Mouse (Mus musculus) heart, postnatal 25 days (tissue): ENCODE measurements around the gene Atp6v1e2. TPM values are rescaled to one million over a fixed set of nuclear protein-coding genes. Genes with fewer than 3 reads are reported as not detected.

Source experiments
- DNase-seq: peaks from one replicate; pipeline ENCODE4 v3.0.0; 2022; ENCODE audit warnings: low spot score
- intact Hi-C: fragments of 180-260 bp; cut with DNase I; formaldehyde crosslinking; loops from one replicate; pipeline ENCODE4 v1.15.1; 2025
- total RNA-seq, 2 experiments: library from RNA; stranded (reverse); gene quantifications; 2 replicates each; pipeline ENCODE4 v1.2.3; 2021

Gene Atp6v1e2
- total RNA-seq, 2 experiments from 2014 or later, result not detected

DNA sequence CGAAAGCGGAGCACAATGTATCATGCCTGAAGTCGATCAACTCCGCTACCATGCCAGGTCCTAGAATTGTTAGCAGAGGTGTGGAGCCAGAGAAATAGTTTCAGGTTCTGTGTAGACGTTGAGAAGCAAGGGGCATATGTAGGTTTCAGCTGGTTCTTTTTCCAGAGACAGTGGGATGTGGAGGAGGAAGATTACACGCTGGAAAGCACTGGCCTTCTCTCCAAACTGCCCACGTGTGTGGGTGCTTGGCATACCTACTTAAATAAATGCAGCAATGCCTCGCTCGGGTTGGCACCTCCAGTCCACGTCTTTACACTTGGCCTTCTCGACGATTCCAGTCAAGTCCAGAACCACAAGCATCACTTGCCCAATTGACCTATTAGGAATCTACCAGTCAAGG lies 19.4 kb upstream of the Atp6v1e2 start:
- intact Hi-C loops, result loop anchor here (5.0 kb wide), 1 partner anchor 55 kb away; no protein-coding TSS in a partner anchor
- no peak for DNase-seq

DNA sequence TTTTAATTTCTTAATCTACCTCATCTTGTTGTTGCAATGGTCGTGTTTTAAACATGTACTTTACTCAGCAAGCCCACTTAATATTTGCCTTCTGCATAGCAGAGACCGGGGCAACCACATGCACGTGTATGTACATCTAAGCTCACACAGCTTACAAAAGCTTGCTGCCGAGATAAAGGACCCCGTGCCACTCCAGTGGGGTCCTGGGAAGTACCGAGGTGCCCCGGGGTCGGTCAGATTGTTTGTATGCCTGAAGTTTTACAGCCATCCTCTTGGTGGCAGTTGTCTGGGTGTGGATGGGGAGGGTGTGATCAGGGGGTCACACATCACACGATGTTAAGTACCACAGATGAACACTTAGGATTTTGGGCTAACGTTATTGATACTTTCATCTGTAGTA lies 18.3 kb upstream of the Atp6v1e2 start:
- intact Hi-C loops, result loop anchor here (5.0 kb wide), 1 partner anchor 56 kb away; no protein-coding TSS in a partner anchor
- no peak for DNase-seq

DNA sequence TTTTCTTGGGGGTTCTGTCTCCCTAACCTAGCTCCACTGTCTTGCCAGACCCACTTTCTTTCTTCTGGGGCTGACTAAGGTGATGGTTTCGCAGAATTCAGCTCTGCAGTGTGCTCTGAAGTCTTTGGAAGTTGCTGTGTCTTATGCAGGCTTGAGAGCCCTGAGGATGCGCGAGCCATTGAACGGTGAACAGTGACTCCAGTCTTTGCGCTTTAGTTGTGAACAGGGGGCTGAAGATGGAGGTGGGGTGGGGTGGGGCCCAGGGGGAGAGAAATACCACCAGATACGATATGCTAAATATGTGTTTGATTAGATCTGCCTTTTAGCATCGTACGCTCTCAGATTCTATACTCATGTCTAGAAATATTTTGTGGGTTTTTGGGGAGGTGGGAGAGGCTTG lies 17.4 kb upstream of the Atp6v1e2 start:
- DNase-seq, result no peak
- intact Hi-C loops, result loop anchor here (5.0 kb wide), 1 partner anchor 57 kb away; no protein-coding TSS in a partner anchor

- intact Hi-C loops, result loop anchor here (5.0 kb wide), 2 partner anchors 42 to 143 kb away; partner anchors contain the start of gene Socs5
- peak; percentile 83 for DNase-seq
Observed at GRCm38 (mm10) chr17:86964502-86964901, 16.8 kb upstream of the Atp6v1e2 start.

- intact Hi-C loops, result loop anchor here (5.0 kb wide), 2 partner anchors 42 to 143 kb away; partner anchors contain the start of gene Socs5
- DNase-seq, result no peak
Observed at GRCm38 (mm10) chr17:86964041-86964440, 16.3 kb upstream of the Atp6v1e2 start.

GRCm38 (mm10) chr17:86963586-86963902 lies 15.8 kb upstream of the Atp6v1e2 start:
- intact Hi-C loops, result loop anchor here (2.0 to 5.0 kb wide), 3 partner anchors 25 to 144 kb away; partner anchors contain the start of gene Socs5
- DNase-seq, result no peak

- intact Hi-C loops, result loop anchor here (1.0 to 5.0 kb wide), 4 partner anchors 24 to 144 kb away; partner anchors contain the start of gene Socs5
- peak; percentile 84 for DNase-seq
Observed at GRCm38 (mm10) chr17:86962894-86963585, 15.3 kb upstream of the Atp6v1e2 start, which contains the start of gene Rhoq. Rhoq (plus strand) TSS chr17:86963082.

DNA sequence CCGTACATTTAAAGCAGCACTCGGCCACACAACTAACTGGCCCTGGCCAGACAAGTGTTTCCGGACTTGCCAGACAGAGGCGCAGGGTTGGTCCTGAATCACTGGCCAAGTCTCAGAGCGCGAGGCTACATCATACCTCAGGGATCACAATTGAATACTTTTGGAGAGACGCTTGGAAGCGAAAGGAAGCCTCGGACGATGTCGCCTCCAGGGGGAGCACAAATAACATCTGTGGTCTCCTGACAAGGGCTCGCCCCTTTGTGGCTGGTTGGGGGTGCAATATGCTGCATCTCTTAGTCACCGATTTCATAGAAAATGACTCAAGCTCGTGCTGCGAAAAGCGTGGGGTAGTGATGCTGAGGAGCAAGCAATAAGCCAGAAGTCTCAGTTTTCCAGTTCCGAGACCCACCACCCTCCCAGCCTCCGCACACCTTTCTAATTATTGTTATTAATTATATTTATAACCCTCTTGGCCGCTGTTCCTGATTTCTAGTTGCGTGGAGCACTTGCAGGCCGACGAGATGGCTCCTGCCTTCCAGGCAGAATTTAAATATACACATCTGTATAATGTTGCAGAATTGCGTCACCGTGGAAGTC lies 14.7 kb upstream of the Atp6v1e2 start:
- DNase-seq, result peak; percentile 88
- intact Hi-C loops, result loop anchor here (1.0 to 5.0 kb wide), 4 partner anchors 24 to 145 kb away; partner anchors contain the start of gene Socs5

DNA sequence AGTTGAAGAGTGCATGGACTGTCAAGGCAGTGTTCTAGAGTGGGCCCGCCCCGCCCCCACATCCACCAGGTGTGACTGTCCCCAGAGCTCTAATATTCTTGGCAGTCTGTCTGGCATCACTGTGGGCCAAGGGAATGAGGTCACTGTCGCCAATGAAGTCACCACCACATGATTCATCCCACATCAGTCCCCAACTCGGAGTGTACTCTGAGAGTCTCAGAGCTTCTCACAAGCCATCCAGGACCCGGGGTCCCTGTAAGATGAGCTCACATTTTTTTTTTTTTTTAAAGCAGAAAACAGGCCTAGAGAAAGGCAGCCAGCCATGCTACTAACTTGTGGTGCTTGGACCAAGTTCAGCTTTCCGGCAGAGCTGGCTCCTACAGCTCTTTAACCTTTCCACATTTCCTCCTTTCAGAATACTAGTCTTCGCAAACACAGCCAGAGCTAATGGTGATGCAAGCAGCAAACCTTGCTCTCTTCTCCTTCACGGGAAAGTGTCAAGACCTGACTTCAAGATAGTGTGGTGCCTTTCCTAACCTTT lies 13.7 kb upstream of the Atp6v1e2 start:
- intact Hi-C loops, result loop anchor here (5.0 kb wide), 2 partner anchors 39 to 146 kb away; partner anchors contain the start of gene Socs5
- peak; percentile 62 for DNase-seq

DNA sequence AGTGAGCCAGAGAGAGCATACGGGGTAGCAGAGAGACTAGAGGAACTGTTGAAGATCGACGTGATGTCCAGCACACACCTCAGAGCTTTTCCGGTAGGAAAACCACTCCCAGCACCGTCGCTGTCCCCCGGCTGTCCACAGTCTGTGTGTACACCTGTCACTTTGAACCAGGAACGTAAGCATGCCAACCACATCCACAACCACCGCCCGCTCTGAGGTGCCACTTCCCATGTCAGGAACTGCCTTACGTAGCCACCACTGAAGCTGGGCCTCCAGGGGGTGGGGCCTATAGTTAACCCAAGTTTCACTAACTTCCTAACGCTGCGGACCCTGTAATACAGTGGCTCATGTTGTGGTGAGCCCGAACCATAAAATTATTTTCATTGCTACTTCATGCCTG lies 10.3 kb upstream of the Atp6v1e2 start:
- intact Hi-C loops, result no loop called here
- DNase-seq, result no peak

- no peak for DNase-seq
- intact Hi-C loops, result no loop called here
Observed at GRCm38 (mm10) chr17:86957239-86957638, 9.5 kb upstream of the Atp6v1e2 start.

- DNase-seq, result peak; percentile 56
- intact Hi-C loops, result no loop called here
Observed at GRCm38 (mm10) chr17:86948801-86949200, 1.1 kb upstream of the Atp6v1e2 start.

- intact Hi-C loops, result no loop called here
- no peak for DNase-seq
Observed at GRCm38 (mm10) chr17:86946078-86946477, 1.6 kb downstream of the Atp6v1e2 start.

DNA sequence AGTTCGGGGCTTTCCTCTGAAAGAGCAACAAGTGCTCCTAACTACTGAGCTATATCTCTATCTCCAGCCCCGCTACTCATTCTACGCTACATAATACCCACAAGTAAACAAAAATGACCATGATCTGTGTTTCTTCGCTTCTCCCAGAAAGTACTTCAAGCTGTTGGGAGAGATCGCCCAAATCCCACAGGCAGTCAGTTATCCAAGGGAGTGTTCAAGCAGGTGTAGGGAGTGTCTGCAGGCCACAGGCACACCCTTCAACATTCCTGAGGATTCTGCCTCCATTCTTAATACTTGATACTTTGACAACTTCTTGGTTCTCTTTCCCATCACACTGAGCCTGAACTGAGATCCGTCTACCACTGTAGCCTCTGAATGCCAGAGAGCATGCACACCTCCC lies 4.5 kb downstream of the Atp6v1e2 start:
- DNase-seq, result no peak
- intact Hi-C loops, result no loop called here

- intact Hi-C loops, result no loop called here
- no peak for DNase-seq
Observed at GRCm38 (mm10) chr17:86942112-86942511, 5.6 kb downstream of the Atp6v1e2 start.

GRCm38 (mm10) chr17:86938683-86939082 lies 9.0 kb downstream of the Atp6v1e2 start:
- no peak for DNase-seq
- intact Hi-C loops, result loop anchor here (2.0 kb wide), 1 partner anchor 24 kb away; the partner anchor contains the start of gene Rhoq

GRCm38 (mm10) chr17:86937497-86938155 lies 10.1 kb downstream of the Atp6v1e2 start:
- intact Hi-C loops, result loop anchor here (2.0 kb wide), 1 partner anchor 25 kb away; the partner anchor contains the start of gene Rhoq

DNA sequence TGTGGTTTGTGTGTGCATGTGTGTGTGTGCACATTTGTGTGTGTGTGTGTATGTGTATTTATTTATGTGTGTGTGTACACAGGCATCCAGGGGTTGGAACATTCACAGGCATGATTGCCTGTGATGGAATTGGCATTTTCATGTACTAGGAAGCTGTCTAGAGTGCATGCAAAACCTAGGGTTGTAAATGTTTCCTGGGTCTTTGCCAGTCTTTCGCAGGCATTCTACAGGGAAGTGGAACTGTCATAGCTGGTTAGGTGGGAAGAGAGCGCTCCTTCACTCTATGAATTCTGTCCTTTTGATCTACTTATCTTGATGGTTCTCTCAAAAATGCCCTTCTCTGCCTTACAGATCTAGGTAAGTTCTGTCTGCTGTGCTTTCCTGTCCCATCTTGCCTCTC lies 10.6 kb downstream of the Atp6v1e2 start:
- DNase-seq, result no peak
- intact Hi-C loops, result no loop called here

More at GRCm38 (mm10) chr17:86937497-86938155, 10.1 kb downstream of the Atp6v1e2 start:
- peak; percentile 72 for DNase-seq

DNA sequence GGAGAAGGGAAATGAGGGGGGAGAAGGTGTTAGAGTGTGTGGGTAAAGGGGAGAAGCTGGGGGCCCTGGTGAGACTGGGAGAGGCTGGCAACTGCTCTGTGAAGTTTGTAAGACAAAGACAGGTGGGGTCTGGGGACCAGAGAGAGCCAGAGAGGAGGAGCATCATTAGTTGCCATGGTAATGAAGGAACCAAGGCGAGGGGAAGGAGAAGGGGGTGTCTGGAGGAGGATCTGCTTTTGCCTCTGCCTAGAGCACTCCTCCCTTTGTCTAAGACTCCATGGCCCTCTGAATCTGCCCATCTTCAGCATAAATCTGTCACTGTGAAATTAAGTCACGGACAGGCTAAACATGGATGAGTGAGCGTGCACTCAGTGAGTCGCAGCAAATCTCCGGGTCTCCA lies 14.8 kb downstream of the Atp6v1e2 start:
- intact Hi-C loops, result no loop called here
- no peak for DNase-seq

DNA sequence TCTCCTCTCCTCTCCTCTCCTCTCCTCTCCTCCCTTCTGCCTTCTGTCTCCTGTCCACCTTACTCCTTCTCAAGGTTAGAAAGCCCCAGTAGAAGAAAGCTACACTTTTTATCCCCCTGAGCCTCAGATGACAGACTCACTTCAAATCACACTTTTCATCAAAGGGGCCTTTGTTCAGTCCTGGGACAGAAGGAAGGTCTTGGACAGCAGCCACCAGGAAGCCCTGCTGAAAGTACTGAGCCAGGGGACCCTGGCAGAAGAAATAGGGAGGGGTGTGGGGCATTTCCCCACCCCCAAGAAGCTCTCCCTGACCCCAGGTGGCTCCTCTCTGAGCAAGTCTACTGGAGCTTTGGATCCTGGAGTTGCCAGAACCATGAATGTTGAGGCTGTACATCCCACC lies 17.7 kb downstream of the Atp6v1e2 start:
- DNase-seq, result no peak
- intact Hi-C loops, result no loop called here
